Mouse (Mus musculus): ENCODE data around the gene Iqub. TPM values are rescaled to one million over a fixed set of nuclear protein-coding genes. Genes with fewer than 3 reads are reported as not detected.

The Iqub gene
- polyA plus RNA-seq, 1 experiment from 2014 or later, result 0.04 TPM

GRCm38 (mm10) chr6:24540106-24540505 is 25.2 kb upstream of the Iqub start:
- Histone ChIP-seq H3K9me3 (replicated peaks; ENCODE audit: control insufficient read depth, low read length) (no peaks in the 10 kb centered on the region), H3K36me3 (ENCODE audit: control insufficient read depth, insufficient read depth) (no peaks in the 10 kb centered on the region), H3K4me1 (ENCODE audit: control insufficient read depth, low read depth, low read length) (no peaks in the 10 kb centered on the region), H3K4me3 (ENCODE audit: low read depth, low read length) (no peak overlapping the region), H3K27ac (ENCODE audit: low read length) (no peak overlapping the region), H3K9ac (ENCODE audit: low read depth, low read length) (no peak overlapping the region), H3K4me2 (ENCODE audit: low read depth, low read length) (no peak overlapping the region), H3K27me3 (ENCODE audit: control insufficient read depth, insufficient read depth, low read depth, low read length) (no peaks in the 10 kb centered on the region)
- no peak for ATAC-seq (ENCODE audit: low read depth)
- WGBS (ENCODE audit: insufficient replicate concordance), result 36% methylated on average over 4 of the region's 4 CpGs

DNA sequence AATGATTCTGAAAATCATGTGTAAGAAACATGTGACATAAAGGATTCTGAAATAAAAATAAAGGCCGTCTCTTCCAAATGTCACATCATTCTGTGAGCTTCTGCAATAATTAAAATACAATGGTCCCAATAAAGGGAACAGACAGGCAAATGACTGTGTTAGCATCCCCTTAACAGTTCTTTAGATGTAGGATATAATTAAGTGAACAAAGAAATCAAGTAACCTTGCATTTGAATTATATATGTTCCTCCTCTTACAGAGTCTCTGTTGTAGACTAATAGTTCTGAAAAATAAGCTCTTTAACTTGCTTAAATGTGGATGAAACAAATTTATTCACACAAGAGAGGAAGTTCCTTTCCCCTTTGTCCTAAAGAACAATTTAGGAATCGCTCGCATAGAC is 23.6 kb upstream of the Iqub start:
- ATAC-seq (ENCODE audit: low read depth), result no peak
- Histone ChIP-seq H3K4me1 (ENCODE audit: control insufficient read depth, low read depth, low read length) (no peaks in the 10 kb centered on the region), H3K9me3 (replicated peaks; ENCODE audit: control insufficient read depth, low read length) (no peaks in the 10 kb centered on the region), H3K9ac (ENCODE audit: low read depth, low read length) (no peak overlapping the region), H3K4me2 (ENCODE audit: low read depth, low read length) (no peak overlapping the region), H3K4me3 (ENCODE audit: low read depth, low read length) (no peak overlapping the region), H3K36me3 (ENCODE audit: control insufficient read depth, insufficient read depth) (no peaks in the 10 kb centered on the region), H3K27ac (ENCODE audit: low read length) (no peak overlapping the region), H3K27me3 (ENCODE audit: control insufficient read depth, insufficient read depth, low read depth, low read length) (no peaks in the 10 kb centered on the region)
- 71% methylated on average over 3 of the region's 3 CpGs for WGBS (ENCODE audit: insufficient replicate concordance)

GRCm38 (mm10) chr6:24532804-24533203 is 17.9 kb upstream of the Iqub start:
- H3K9me3 ChIP-seq (replicated peaks; ENCODE audit: control insufficient read depth, low read length), result no peaks in the 10 kb centered on the region
- H3K9ac ChIP-seq (ENCODE audit: low read depth, low read length), result no peak overlapping the region
- H3K36me3 ChIP-seq (ENCODE audit: control insufficient read depth, insufficient read depth), result no peaks in the 10 kb centered on the region
- H3K4me1 ChIP-seq (ENCODE audit: control insufficient read depth, low read depth, low read length), result peaks cover 4% of the 10 kb centered on the region; the same call in 1 of the 2 replicates
- H3K27ac ChIP-seq (ENCODE audit: low read length), result no peak overlapping the region
- H3K4me2 ChIP-seq (ENCODE audit: low read depth, low read length), result no peak overlapping the region
- ATAC-seq (ENCODE audit: low read depth), result no peak
- H3K4me3 ChIP-seq (ENCODE audit: low read depth, low read length), result no peak overlapping the region
- WGBS (ENCODE audit: insufficient replicate concordance), result 64% methylated on average over 3 of the region's 3 CpGs
- H3K27me3 ChIP-seq (ENCODE audit: control insufficient read depth, insufficient read depth, low read depth, low read length), result no peaks in the 10 kb centered on the region

GRCm38 (mm10) chr6:24530711-24531420 is 16.0 kb upstream of the Iqub start:
- ATAC-seq (ENCODE audit: low read depth), result no peak
- Histone ChIP-seq H3K9me3 (replicated peaks; ENCODE audit: control insufficient read depth, low read length) (no peaks in the 10 kb centered on the region), H3K27ac (ENCODE audit: low read length) (no peak overlapping the region), H3K27me3 (ENCODE audit: control insufficient read depth, insufficient read depth, low read depth, low read length) (no peaks in the 10 kb centered on the region), H3K4me3 (ENCODE audit: low read depth, low read length) (no peak overlapping the region), H3K9ac (ENCODE audit: low read depth, low read length) (no peak overlapping the region), H3K4me1 (ENCODE audit: control insufficient read depth, low read depth, low read length) (peaks cover 8% of the 10 kb centered on the region; the same call in 1 of the 2 replicates), H3K4me2 (ENCODE audit: low read depth, low read length) (peak overlapping the region; percentile 43), H3K36me3 (ENCODE audit: control insufficient read depth, insufficient read depth) (no peaks in the 10 kb centered on the region)
- 44% methylated on average over 11 of the region's 11 CpGs for WGBS (ENCODE audit: insufficient replicate concordance)

GRCm38 (mm10) chr6:24530166-24530565 is 15.3 kb upstream of the Iqub start:
- Histone ChIP-seq H3K9ac (ENCODE audit: low read depth, low read length) (no peak overlapping the region), H3K27me3 (ENCODE audit: control insufficient read depth, insufficient read depth, low read depth, low read length) (no peaks in the 10 kb centered on the region), H3K4me2 (ENCODE audit: low read depth, low read length) (peak overlapping the region; percentile 43), H3K4me3 (ENCODE audit: low read depth, low read length) (no peak overlapping the region), H3K36me3 (ENCODE audit: control insufficient read depth, insufficient read depth) (no peaks in the 10 kb centered on the region), H3K27ac (ENCODE audit: low read length) (no peak overlapping the region), H3K4me1 (ENCODE audit: control insufficient read depth, low read depth, low read length) (peaks cover 8% of the 10 kb centered on the region; the same call in 1 of the 2 replicates), H3K9me3 (replicated peaks; ENCODE audit: control insufficient read depth, low read length) (no peaks in the 10 kb centered on the region)
- 15% methylated on average over 4 of the region's 4 CpGs for WGBS (ENCODE audit: insufficient replicate concordance)
- ATAC-seq (ENCODE audit: low read depth), result no peak

- no peaks in the 10 kb centered on the region for H3K27me3 ChIP-seq (ENCODE audit: control insufficient read depth, insufficient read depth, low read depth, low read length)
- no peaks in the 10 kb centered on the region for H3K9me3 ChIP-seq (replicated peaks; ENCODE audit: control insufficient read depth, low read length)
- H3K4me2 ChIP-seq (ENCODE audit: low read depth, low read length), result peak within 1 kb of the TSS; percentile 64
- no peak for ATAC-seq (ENCODE audit: low read depth)
- peak within 1 kb of the TSS; percentile 75 for H3K9ac ChIP-seq (ENCODE audit: low read depth, low read length)
- WGBS (ENCODE audit: insufficient replicate concordance), result 40% methylated on average over 2 of the region's 2 CpGs
- H3K4me3 ChIP-seq (ENCODE audit: low read depth, low read length), result peak within 1 kb of the TSS; percentile 82
- peaks cover 8% of the 10 kb centered on the region; the same call in 1 of the 2 replicates for H3K4me1 ChIP-seq (ENCODE audit: control insufficient read depth, low read depth, low read length)
- H3K36me3 ChIP-seq (ENCODE audit: control insufficient read depth, insufficient read depth), result peaks cover 1% of the 10 kb centered on the region; the same call in 1 of the 2 replicates
- H3K27ac ChIP-seq (ENCODE audit: low read length), result 0 out of 2 replicates have a peak within 1 kb of the TSS, but pooled peaks have one; percentile 28
These were observed 13.1 kb upstream of the Iqub start, which contains the start of gene Asb15 for GRCm38 (mm10) chr6:24528064-24528243. Gene Asb15, plus strand, starts transcription at chr6:24528144.

GRCm38 (mm10) chr6:24527155-24528063 is 12.5 kb upstream of the Iqub start, which contains the start of gene Ndufa5:
Gene Ndufa5, minus strand, starts transcription at chr6:24528013.
- peak within 1 kb of the TSS; percentile 82 for H3K4me3 ChIP-seq (ENCODE audit: low read depth, low read length)
- H3K9ac ChIP-seq (ENCODE audit: low read depth, low read length), result peak within 1 kb of the TSS; percentile 75
- no peaks in the 10 kb centered on the region for H3K9me3 ChIP-seq (replicated peaks; ENCODE audit: control insufficient read depth, low read length)
- H3K36me3 ChIP-seq (ENCODE audit: control insufficient read depth, insufficient read depth), result peaks cover 2% of the 10 kb centered on the region; the same call in 1 of the 2 replicates
- peaks cover 8% of the 10 kb centered on the region; the same call in 1 of the 2 replicates for H3K4me1 ChIP-seq (ENCODE audit: control insufficient read depth, low read depth, low read length)
- peak; percentile 99 for ATAC-seq (ENCODE audit: low read depth)
- WGBS (ENCODE audit: insufficient replicate concordance), result under 1% methylated on average over 53 of the region's 53 CpGs
- H3K27me3 ChIP-seq (ENCODE audit: control insufficient read depth, insufficient read depth, low read depth, low read length), result no peaks in the 10 kb centered on the region
- H3K27ac ChIP-seq (ENCODE audit: low read length), result 0 out of 2 replicates have a peak within 1 kb of the TSS, but pooled peaks have one; percentile 28
- H3K4me2 ChIP-seq (ENCODE audit: low read depth, low read length), result peak within 1 kb of the TSS; percentile 64

- H3K27ac ChIP-seq (ENCODE audit: low read length), result no peak overlapping the region
- no peak overlapping the region for H3K9ac ChIP-seq (ENCODE audit: low read depth, low read length)
- ATAC-seq (ENCODE audit: low read depth), result no peak
- H3K4me2 ChIP-seq (ENCODE audit: low read depth, low read length), result no peak overlapping the region; the same call in 1 of the 2 replicates
- H3K36me3 ChIP-seq (ENCODE audit: control insufficient read depth, insufficient read depth), result peaks cover 2% of the 10 kb centered on the region; the same call in 1 of the 2 replicates
- H3K4me3 ChIP-seq (ENCODE audit: low read depth, low read length), result no peak overlapping the region
- H3K4me1 ChIP-seq (ENCODE audit: control insufficient read depth, low read depth, low read length), result peaks cover 8% of the 10 kb centered on the region; the same call in 1 of the 2 replicates
- no peaks in the 10 kb centered on the region for H3K9me3 ChIP-seq (replicated peaks; ENCODE audit: control insufficient read depth, low read length)
- WGBS (ENCODE audit: insufficient replicate concordance), result 80% methylated on average over 3 of the region's 3 CpGs
- H3K27me3 ChIP-seq (ENCODE audit: control insufficient read depth, insufficient read depth, low read depth, low read length), result no peaks in the 10 kb centered on the region
These were observed 10.8 kb upstream of the Iqub start for GRCm38 (mm10) chr6:24525705-24526104.

DNA sequence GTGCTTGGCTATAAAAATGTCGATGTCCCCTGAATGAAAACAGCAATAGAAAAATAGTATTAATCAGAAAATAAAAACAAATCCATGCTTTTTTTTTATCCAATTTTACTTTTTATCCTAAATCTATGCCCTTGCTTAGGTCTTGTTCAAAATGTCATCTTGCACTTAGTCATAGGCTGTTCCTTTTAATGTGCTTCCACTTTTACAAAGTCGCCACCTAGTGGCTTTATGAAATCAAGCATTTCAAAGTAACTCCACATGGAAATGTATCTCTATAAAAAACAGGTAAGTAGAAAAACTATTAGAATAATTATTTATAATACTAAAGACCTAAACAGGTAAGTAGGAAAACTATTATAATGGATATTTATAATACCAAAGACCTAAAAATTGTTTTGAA is 1.3 kb upstream of the Iqub start:
- peaks cover 8% of the 10 kb centered on the region for H3K36me3 ChIP-seq (ENCODE audit: control insufficient read depth, insufficient read depth)
- no peaks in the 10 kb centered on the region for H3K27me3 ChIP-seq (ENCODE audit: control insufficient read depth, insufficient read depth, low read depth, low read length)
- 39% methylated on average over 2 of the region's 2 CpGs for WGBS (ENCODE audit: insufficient replicate concordance)
- H3K4me3 ChIP-seq (ENCODE audit: low read depth, low read length), result no peak overlapping the region
- ATAC-seq (ENCODE audit: low read depth), result no peak
- no peak overlapping the region for H3K27ac ChIP-seq (ENCODE audit: low read length)
- H3K9ac ChIP-seq (ENCODE audit: low read depth, low read length), result no peak overlapping the region
- no peaks in the 10 kb centered on the region for H3K9me3 ChIP-seq (replicated peaks; ENCODE audit: control insufficient read depth, low read length)
- no peak overlapping the region for H3K4me2 ChIP-seq (ENCODE audit: low read depth, low read length)
- H3K4me1 ChIP-seq (ENCODE audit: control insufficient read depth, low read depth, low read length), result no peaks in the 10 kb centered on the region
